Mouse (Mus musculus): Measurements from ENCODE around the gene Ddx23. TPM values are rescaled to one million over a fixed set of nuclear protein-coding genes. Genes with fewer than 3 reads are reported as not detected.

Gene Ddx23
- polyA plus RNA-seq, 1 experiment from 2014 or later = 24.4 TPM

DNA sequence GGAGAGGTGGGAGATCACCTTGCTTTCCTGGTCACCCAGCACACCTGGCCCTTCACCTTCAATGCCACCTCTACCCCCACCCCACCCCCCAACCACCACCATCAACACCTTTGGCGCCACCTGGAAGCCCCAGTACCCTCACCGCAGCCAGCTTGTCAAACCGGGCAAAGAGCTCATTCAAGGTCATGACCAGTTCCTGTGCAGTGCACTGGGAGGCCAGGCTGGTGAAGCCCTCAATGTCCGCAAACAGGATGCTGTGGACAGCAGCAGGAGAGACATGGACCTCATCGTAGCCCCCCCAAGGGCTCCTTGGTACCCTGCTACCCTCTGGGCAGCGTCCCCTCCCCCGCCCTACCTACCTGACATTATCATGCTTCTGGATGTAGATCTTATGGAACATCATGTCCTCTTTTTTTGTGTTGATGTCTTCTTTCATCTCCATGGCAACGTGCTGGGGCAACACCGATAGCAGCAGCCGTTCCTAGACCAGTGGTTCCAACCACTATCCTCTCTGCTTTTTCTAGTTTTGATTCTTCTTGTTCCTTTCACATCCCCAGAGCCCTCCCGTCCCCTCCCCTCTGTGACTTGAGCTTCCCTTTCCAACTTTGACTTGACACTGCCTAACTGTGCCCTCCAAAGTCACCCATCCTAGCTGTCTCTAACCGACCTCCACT lies 62.5 kb downstream of the Ddx23 start:
- no peak for ATAC-seq (ENCODE audit: low FRiP score, low read depth)
- peaks cover 16% of the 10 kb centered on the region for H3K4me1 ChIP-seq
- no peaks in the 10 kb centered on the region for H3K9me3 ChIP-seq
- 81% methylated on average over 12 of the region's 12 CpGs for WGBS
- no peak overlapping the region for H3K4me2 ChIP-seq (replicated peaks)
- no peak overlapping the region for H3K9ac ChIP-seq (replicated peaks)
- H3K27me3 ChIP-seq = no peaks in the 10 kb centered on the region
- H3K4me3 ChIP-seq = no peak overlapping the region
- peaks cover 88% of the 10 kb centered on the region for H3K36me3 ChIP-seq
- H3K27ac ChIP-seq (replicated peaks) = no peak overlapping the region

DNA sequence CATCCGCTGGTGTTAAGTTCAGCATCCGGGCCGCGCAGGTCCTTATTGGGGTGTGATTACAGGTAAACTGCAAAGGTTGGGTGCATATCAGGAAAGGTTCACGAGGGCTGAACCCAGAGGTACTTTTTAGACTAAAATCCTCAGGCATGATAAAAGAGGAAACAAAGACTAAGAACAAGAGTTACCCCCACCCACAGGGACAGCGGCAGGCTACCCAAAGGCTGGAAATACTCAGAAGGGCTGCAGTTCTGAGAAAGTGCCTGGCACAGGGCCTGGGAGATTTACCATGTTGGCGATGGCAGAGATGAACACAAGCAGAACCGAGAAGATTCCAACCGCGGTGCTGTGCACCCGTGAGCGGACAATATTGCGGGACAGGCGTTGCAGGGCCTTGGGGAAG lies 66.1 kb downstream of the Ddx23 start:
- Histone ChIP-seq H3K4me3 (no peak overlapping the region), H3K4me2 (replicated peaks) (no peak overlapping the region), H3K27ac (replicated peaks) (no peak overlapping the region), H3K36me3 (peaks cover 96% of the 10 kb centered on the region), H3K27me3 (no peaks in the 10 kb centered on the region), H3K9me3 (no peaks in the 10 kb centered on the region), H3K9ac (replicated peaks) (no peak overlapping the region), H3K4me1 (peaks cover 5% of the 10 kb centered on the region; the same call in 1 of the 2 replicates)
- WGBS = 95% methylated on average over 14 of the region's 14 CpGs
- ATAC-seq (ENCODE audit: low FRiP score, low read depth) = no peak

Other genes with a start within 250 kb of the Ddx23 start
- gene Olfr282, start 231.7 kb downstream of the Ddx23 start, polyA plus RNA-seq (2016; fragmentation: Nextera tagmentation; extraction: Ambion mirVana) = not detected in 2 replicates
- gene Olfr281, start 210.3 kb downstream of the Ddx23 start, polyA plus RNA-seq (2016; fragmentation: Nextera tagmentation; extraction: Ambion mirVana) = not detected in 2 replicates
- not detected in 2 replicates for gene OR5BS1P, start 193.0 kb downstream of the Ddx23 start, polyA plus RNA-seq (2016; fragmentation: Nextera tagmentation; extraction: Ambion mirVana)
- gene Lalba, start 180.2 kb downstream of the Ddx23 start, polyA plus RNA-seq (2016; fragmentation: Nextera tagmentation; extraction: Ambion mirVana) = not detected in 2 replicates
- not detected in 2 replicates for gene Olfr279, start 170.5 kb downstream of the Ddx23 start, polyA plus RNA-seq (2016; fragmentation: Nextera tagmentation; extraction: Ambion mirVana)
- 171 and 175 TPM in 2 replicates for gene Kansl2, start 128.6 kb downstream of the Ddx23 start, polyA plus RNA-seq (2016; fragmentation: Nextera tagmentation; extraction: Ambion mirVana)
- 63.3 and 63.9 TPM in 2 replicates for gene Ccnt1, start 92.0 kb downstream of the Ddx23 start, polyA plus RNA-seq (2016; fragmentation: Nextera tagmentation; extraction: Ambion mirVana)
- gene 4930415O20Rik, start 91.9 kb downstream of the Ddx23 start, polyA plus RNA-seq (2016; fragmentation: Nextera tagmentation; extraction: Ambion mirVana) = not detected in 2 replicates
- 15.6 and 17.2 TPM in 2 replicates for gene Adcy6, start 52.8 kb downstream of the Ddx23 start, polyA plus RNA-seq (2016; fragmentation: Nextera tagmentation; extraction: Ambion mirVana)
- gene Cacnb3, start 32.1 kb downstream of the Ddx23 start, polyA plus RNA-seq (2016; fragmentation: Nextera tagmentation; extraction: Ambion mirVana) = 86.2 and 99.6 TPM in 2 replicates
- 8.0 and 8.3 TPM in 2 replicates for gene Rnd1, start 14.6 kb upstream of the Ddx23 start, polyA plus RNA-seq (2016; fragmentation: Nextera tagmentation; extraction: Ambion mirVana)
- gene Ccdc65, start 45.3 kb upstream of the Ddx23 start, polyA plus RNA-seq (2016; fragmentation: Nextera tagmentation; extraction: Ambion mirVana) = 0.87 and 1.8 TPM in 2 replicates
- gene Fkbp11, start 65.3 kb upstream of the Ddx23 start, polyA plus RNA-seq (2016; fragmentation: Nextera tagmentation; extraction: Ambion mirVana) = 5.7 and 9.2 TPM in 2 replicates
- gene Arf3, start 100.3 kb upstream of the Ddx23 start, polyA plus RNA-seq (2016; fragmentation: Nextera tagmentation; extraction: Ambion mirVana) = 56.0 and 64.4 TPM in 2 replicates
- gene Wnt10b, start 115.3 kb upstream of the Ddx23 start, polyA plus RNA-seq (2016; fragmentation: Nextera tagmentation; extraction: Ambion mirVana) = 0.14 and 0.34 TPM in 2 replicates
- gene Wnt1, start 127.0 kb upstream of the Ddx23 start, polyA plus RNA-seq (2016; fragmentation: Nextera tagmentation; extraction: Ambion mirVana) = 8.7 and 13.1 TPM in 2 replicates
- 0.61 and 1.3 TPM in 2 replicates for gene Ddn, start 146.6 kb upstream of the Ddx23 start, polyA plus RNA-seq (2016; fragmentation: Nextera tagmentation; extraction: Ambion mirVana)
- 83.1 and 85.9 TPM in 2 replicates for gene Prkag1, start 168.6 kb upstream of the Ddx23 start, polyA plus RNA-seq (2016; fragmentation: Nextera tagmentation; extraction: Ambion mirVana)
- 13.4 and 13.8 TPM in 2 replicates for gene Kmt2d, start 208.3 kb upstream of the Ddx23 start, polyA plus RNA-seq (2016; fragmentation: Nextera tagmentation; extraction: Ambion mirVana)
- 20.1 and 22.9 TPM in 2 replicates for gene Rhebl1, start 231.6 kb upstream of the Ddx23 start, polyA plus RNA-seq (2016; fragmentation: Nextera tagmentation; extraction: Ambion mirVana)
- gene Dhh, start 235.6 kb upstream of the Ddx23 start, polyA plus RNA-seq (2016; fragmentation: Nextera tagmentation; extraction: Ambion mirVana) = 0.56 and 0.66 TPM in 2 replicates